Mouse (Mus musculus) kidney, adult 2 months (tissue): ENCODE data around the gene Il27.

Source experiments
- CTCF ChIP-seq: fragments of 200-500 bp; conservative IDR thresholded peaks from 2 replicates; pipeline ENCODE4 v1.5.1; 2011; ENCODE audit warnings: low read depth, mild to moderate bottlenecking, control low read depth, low read length, moderate library complexity, mixed read lengths; ENCODE audit not compliant: insufficient read depth, insufficient read length
- POLR2A ChIP-seq: fragments of 200-500 bp; IDR thresholded peaks from one replicate; pipeline ENCODE4 v1.6.1; 2011; ENCODE audit warnings: low read depth, low read length, control low read depth

DNA sequence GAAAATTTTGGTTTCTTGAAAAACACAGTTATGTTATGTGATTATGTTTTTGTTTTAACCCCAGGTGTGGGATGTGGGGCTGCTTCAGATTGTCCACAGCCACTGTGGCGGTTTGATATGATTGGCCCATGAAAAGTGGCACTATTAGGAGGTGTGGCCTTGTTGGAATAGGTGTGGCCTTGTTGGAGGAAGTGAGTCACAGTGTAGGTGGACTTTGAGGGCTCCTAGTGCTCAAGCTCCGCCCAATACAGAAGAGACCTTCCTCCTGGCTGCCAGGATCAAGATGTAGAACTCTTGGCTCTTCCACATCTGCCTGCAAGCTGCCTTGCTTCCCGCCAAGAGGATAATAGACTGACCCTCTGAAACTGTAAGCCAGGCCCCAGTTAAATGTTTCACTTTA, 18.0 kb upstream of the Il27 start:
- no peak for TF ChIP-seq POLR2A
- TF ChIP-seq CTCF, result no peak
